Mouse (Mus musculus) adrenal gland (tissue): ENCODE results near the gene Lrrc9.

Source experiments
- intact Hi-C: fragments of 180-260 bp; cut with DNase I; formaldehyde crosslinking; loops from one replicate; pipeline ENCODE4 v1.15.1; 2025

The Lrrc9 gene

DNA sequence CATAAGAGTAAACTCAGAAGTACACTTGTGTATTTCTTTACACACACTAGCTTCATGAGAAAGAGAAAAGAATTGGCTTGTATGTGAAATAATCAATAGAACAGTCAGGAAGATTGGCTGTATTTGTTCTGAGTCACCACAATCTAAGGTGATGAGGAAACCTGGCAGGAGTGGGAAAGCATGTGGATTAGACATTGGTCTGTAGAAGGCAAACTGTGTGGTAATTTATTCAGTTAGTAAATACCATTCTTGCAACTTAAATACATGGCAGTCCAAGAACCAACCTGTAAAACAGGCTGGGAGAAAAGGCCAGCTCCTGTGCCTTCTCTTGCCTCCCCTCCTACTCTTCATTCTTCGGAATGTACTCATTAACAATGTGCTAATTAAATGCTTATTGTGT, 25.6 kb downstream of the Lrrc9 start:
- intact Hi-C loops, result loop anchor here (10.0 kb wide), 1 partner anchor 198 kb away; the partner anchor contains the start of gene Dhrs7

DNA sequence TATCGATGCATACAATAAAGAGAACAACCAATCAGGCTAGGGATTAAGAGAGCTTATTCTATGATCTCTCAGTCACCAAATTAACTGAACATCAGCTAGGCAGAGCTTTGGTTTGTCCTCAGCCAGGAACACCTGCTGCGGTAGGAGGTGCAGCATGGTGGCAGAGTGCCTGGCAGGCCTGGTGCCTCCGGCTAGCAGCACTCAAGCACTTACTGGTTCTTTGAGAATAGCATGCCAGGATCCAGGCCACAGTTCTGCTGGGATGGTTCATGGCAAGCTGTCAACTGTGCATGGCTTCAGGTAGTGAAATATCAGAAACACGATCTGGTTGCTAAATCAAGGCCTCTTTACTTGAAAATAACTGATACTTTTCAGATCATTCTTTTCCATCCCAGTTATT, 26.1 kb downstream of the Lrrc9 start:
- intact Hi-C loops, result loop anchor here (10.0 kb wide), 1 partner anchor 197 kb away; the partner anchor contains the start of gene Dhrs7

DNA sequence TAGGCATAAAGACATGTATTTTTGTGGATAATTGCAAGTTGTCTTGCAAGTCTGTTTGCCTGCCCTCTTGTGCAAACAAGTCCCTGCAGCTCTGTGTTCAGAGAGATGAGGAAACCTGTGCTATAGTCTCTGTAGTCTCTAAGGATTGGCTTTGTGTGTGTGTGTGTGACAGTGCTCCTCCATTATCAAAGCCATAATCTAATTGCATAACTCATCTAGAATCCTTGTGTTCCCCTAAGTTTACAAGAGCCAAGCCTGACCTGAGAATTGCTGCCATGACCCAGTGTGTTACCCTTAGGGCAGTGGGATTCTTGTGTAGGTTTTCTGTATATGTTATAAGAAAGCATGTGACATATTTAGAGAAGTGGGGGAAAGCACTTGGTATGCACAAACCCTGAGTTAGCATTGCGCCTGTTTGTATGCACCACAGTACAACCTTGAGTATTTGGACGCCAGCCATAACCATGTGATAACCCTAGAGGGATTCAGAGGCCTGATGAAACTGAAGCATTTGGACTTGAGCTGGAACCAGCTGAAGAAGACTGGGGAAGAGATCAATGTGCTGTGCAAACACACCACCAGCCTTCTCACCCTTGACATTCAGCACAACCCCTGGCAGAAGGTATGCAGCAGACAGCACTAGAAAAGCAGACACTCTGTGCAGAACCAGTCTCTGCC, 35.2 kb downstream of the Lrrc9 start:
- intact Hi-C loops, result no loop called here

DNA sequence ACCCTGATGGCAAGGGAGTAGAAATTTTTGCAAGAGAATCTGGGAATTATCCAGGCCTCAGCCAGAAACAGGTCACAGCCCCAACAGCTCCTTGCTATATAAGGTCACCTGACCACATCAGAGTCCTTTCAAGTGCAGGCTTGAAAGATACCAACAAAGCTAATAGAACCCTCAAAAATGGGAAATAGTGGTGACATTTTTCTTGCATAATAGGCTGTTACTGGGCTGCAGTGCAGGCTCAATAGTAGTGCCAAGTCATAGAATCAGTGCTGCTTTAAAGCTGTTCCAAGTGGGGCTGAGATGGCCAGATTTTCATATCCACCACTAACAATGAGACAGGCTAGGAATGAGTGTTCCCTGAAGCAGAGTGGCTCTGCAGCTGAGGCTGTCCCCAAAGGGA, 40.6 kb downstream of the Lrrc9 start:
- intact Hi-C loops, result no loop called here

DNA sequence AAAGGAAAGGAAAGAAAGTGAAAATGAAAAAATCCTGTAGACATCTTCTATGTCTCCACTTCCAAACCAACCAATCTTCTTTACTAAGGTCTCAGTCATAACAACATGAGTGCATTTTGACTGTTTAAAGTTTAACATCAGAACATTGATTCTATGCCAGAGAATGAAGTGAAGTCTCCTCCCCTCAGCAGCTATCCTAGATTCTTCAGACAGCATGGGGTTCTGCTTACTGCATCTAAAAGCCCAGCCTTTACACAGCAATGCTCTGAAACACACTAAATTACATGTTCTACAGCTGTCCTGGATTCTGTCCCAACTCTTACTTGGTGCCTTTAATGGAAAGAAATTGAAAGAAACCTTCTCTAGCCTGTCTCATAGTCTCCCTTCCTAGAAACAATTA, 43.2 kb downstream of the Lrrc9 start:
- intact Hi-C loops, result no loop called here

DNA sequence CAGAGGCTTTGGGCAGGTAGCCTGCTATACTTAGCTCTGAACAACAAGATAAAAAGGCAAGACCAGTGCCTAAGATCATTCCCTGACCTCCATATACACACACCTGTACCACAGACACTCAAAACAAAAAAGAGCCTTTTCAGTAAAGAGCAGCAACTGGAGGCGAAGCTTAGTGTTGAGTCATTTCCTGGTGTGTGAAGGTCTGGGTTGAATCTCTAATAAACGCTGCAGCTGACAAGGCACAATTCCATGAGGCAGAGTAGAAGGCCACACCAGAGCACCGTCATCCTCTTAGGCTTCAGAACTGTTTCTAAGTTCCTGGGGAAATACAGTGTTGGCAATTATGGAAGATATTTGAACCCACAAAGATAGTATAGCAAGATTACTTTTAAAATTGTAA, 45.8 kb downstream of the Lrrc9 start:
- intact Hi-C loops, result no loop called here

DNA sequence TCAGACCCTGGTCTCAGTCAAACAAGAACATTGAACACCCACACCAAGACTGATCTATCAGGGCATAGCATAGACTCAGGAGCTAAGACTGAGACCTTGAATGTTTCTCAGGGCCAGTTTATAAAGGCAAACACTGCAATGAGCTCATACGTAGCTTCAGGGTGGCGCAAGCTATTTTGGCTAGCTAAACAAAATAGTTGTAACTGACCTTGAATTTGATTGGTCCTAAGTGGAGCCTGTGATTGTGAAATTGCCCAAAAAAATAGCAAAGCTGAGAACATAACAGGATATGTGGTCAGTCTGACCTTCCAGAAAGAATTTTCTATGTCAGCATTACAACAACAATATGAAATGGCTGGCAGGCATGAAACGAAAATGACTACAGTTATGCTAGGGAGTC, 48.3 kb downstream of the Lrrc9 start:
- intact Hi-C loops, result no loop called here

DNA sequence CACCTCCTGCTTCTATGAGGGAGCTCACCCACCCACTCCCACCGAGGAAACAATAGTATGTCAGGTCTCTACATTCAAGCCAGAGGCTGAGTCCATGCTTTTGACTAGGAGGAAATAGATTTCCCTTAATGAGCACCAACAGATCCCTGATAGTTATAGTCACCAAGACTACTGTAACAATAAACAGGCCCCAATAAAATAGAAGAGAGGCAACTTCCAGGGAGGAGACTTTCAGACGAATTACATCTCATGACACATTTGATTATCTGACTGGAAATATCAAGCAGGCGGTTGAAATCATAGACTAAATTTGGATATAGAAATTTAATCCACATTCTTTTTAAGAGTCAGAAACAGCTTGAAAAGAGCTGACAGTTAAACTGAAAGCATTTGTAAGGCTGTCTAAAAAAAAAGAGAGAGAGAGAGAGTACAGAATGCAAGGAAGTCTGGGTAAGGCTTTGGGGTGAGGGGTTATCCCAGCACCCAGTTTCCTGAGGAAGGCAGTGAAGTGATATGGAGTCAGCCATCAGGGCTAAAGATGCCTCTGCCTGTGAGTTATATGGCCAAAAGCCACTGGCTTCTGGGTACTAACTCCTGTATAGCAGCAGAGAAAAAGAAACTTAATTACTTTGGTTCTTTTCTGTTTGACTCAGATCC, 49.5 kb downstream of the Lrrc9 start:
- intact Hi-C loops, result no loop called here

DNA sequence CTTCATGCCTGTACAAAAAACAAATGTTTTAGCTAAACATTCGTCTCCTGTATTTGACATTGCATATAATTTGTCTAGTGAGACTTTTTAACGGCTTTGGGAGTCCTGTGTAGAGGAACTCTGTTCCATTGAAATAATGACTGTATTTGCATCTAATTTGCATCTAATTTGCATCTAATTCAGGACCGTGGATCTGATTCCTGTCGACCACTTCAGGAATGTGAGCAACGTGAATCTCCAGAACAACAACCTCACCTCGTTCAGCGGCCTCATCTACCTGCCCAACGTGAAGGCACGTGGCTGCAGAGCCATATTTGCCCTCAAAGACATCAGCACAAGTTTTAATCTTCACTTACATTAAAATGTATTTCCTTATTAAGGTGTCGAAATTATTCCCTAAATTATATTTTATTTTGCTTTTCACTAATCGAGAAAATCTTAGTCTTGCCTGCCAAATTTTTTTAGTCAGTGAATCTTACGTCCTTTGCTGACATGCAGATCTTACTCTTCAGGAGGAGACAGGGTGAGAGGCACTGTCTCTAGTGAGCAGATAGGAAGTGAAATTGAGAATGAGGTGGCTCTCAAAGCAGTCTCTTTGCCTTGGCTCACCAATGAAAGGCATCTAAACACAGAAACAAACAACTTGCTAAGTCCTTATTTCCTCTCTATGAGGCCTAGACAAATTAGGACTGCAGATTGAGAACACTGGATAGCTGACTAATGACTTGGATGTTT, 55.4 kb downstream of the Lrrc9 start:
- intact Hi-C loops, result no loop called here

DNA sequence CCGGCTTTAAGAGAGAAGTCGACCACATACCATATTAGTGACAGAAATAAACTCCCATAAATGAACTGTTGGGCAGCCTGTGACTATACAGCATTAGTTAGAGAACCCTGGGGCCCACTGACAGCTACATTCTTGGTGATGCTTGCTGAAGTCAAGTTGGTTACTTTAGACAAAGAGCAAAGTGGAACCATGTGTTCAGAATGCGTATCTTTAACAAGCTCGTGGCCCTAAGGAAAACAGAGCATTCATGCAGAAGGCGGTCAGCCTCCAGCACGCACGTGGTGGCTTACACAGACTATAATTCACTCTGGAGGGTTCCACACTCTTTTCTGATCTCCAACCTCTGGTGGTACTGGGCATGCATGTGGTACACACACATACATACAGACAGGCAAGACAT, 67.9 kb downstream of the Lrrc9 start:
- intact Hi-C loops, result loop anchor here (10.0 kb wide), 2 partner anchors 145 to 185 kb away; no protein-coding TSS in a partner anchor

DNA sequence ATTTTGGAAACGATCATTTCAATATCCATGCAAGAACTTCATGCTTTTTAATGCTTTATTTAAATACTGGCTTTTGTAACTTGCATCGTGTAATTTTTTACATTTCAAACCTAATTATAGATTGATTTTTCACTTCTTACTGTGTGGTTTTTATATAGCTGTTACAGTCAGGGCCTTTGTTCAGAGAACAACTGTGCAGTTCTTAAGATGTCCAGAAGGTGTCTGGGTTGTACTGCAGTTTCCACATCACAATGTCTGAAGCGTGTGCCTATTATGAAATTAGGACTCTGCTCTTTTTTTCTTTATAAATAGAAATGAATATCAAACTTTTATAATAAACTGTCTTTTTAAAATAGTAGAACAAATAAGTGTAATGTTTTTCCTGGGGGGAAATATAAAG, 73.8 kb downstream of the Lrrc9 start:
- intact Hi-C loops, result loop anchor here (10.0 kb wide), 2 partner anchors 139 to 179 kb away; no protein-coding TSS in a partner anchor

DNA sequence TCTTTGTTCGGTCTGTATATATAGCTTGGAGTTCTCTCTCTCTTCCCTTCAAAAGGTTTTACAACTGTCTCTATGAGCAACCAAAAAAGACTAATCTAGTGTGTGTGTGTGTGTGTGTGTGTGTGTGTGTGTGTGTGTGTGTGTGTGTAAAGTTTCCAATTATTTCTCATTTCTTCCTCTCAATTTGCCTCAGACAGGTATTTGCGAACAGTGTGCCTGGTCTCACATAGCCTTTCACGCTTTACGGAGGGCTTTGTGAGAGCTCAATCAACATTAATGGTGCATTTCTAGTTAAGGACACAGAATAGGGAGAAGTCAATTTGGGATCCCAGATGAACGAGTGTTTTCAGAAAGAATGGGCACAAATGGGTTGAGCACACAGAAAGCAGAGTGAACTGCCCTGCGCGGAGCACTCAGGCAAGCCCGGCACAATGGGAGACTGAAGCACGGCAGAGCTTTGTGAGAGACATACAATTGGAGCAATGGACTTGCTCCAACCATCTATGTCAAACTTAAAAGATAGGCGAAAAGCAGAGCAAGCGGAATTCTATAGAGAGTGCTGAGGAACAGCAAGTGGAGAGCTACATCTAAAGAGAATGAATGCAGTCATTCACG, 76.6 kb downstream of the Lrrc9 start:
- intact Hi-C loops, result loop anchor here (10.0 kb wide), 2 partner anchors 137 to 177 kb away; no protein-coding TSS in a partner anchor

DNA sequence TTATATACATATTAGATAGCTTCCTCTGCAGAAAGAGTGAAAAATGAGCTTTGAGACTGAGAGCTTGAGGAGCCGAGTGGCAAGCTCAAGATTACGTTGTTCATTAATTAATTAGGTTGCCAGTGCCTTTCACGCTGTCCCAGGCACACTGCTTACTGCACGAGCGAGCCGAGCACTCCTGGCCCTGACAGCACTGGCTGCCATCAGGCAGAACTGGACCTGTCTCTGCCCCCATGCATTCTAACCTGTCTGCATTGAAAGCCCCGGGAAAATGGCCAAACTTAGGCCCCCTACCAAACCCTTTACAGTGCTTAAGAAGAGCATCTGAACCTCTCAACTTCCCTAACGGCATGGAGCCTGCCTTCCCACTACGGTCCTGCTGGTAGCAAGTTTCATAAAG, 77.7 kb downstream of the Lrrc9 start:
- intact Hi-C loops, result loop anchor here (10.0 kb wide), 2 partner anchors 135 to 175 kb away; no protein-coding TSS in a partner anchor

DNA sequence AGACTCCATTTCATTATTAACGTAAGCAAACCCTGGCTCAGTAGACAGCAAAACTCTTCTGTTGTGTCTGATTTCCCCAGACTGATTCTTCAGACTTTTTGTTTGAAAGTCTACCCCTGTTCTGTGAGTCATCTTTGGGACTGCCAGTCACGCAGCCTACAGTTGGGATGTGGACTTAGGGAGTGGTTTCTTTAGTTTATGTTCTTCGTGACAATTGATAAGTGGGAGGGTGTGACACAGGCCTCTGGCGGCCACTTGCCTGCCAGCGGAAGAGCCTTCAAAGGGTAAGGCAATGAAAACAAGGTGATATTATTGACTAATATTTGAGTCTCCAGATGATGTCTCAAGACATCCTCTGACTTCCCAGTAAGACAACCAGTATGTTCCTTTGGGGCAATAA, 78.2 kb downstream of the Lrrc9 start:
- intact Hi-C loops, result loop anchor here (1.0 to 10.0 kb wide), 3 partner anchors 60 to 175 kb away; no protein-coding TSS in a partner anchor

DNA sequence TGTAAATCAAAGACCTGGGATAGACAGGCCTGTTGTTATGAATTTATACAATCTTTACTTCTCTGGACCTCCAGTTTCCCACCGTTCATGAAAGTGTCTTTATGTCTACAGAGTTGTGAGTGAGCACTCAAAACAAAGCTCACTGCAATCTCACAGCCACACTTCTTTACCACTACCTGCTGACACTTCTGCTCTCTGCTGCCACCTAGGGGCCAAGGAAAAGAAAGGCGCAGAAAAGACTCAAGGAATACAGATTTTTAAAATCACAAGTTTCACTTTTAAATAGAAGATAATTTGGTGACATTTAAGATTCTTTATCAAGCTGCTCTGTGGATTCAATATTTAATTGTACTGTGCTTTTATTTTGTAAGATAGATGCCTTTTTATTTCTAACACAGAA, 79.0 kb downstream of the Lrrc9 start:
- intact Hi-C loops, result loop anchor here (1.0 kb wide), 1 partner anchor 60 kb away; no protein-coding TSS in a partner anchor

DNA sequence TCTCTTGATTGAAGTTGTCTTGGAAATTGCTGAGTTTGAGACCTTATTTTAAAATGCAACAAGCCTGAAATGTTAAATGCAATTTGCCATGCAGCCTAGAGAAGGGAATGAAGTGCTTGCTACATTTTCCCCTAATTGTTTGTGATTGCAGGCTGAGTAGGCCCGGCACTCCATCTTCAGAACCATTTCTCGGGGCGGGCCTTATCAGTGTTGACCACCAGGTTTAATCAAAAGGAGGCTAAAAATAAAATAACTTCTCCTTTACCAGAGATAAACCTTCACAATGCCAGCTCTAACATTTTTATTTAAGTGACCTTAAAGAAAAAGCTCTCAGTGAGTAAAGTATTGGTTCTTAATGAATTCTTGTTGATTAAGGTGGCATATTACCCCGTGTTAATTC, 83.9 kb downstream of the Lrrc9 start:
- intact Hi-C loops, result no loop called here

DNA sequence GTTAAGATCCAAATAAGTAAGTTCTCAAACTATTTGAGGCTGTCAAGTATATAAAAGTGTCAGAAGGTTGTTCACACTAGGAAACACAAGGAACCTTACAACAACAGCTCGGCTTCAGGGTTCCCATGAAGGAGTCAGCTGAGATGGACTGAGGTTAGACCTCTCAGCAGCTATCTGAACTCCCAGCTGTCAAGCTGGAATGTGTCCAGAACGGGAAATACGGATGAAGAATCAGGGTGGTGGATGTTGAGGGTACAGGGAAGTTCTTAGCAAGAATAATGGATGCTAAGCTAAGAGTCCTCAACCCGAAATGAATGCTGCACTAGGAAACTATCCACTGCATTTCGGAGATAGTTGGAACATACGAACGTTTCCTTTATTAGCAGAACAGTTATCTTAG, 90.6 kb downstream of the Lrrc9 start:
- intact Hi-C loops, result loop anchor here (10.0 kb wide), 1 partner anchor 132 kb away; the partner anchor contains the start of gene Dhrs7

DNA sequence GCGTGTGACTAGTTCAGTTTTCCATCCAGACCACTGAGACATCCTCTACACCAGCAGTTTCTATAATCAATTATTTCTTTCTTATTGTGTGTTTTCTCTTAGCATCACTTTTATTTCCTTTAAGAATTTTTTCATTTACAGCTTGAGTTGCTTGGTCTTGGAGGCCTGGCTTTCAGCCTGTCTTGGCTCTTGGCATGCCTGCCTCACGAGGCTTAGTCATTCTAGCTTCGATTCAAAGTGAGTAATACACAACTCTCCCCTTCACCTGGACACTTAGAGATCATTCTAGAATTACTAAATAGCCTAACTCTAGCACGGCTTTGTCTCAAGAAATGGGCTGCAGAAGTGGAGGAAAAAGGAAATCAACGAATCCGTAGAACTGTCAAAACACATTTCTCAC, 92.3 kb downstream of the Lrrc9 start:
- intact Hi-C loops, result loop anchor here (10.0 kb wide), 1 partner anchor 131 kb away; the partner anchor contains the start of gene Dhrs7

DNA sequence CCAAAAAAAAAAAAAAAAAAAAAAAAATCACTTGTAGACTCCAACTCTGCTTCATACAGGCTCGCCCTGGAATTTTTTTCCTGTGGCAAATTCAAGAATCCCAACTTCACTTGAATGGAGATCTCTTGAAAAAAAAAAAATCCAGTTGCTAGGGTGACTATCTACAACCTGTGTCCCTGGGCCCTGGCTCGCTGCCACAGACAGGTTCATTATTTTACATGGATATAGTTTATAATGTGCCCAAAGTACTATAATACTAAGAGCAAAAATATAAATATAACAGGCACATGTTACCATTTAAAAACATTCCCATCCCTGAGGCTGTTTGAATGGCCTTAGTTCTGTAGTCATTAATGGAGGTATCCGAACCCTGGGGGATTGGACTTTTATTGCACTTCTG, 93.9 kb downstream of the Lrrc9 start:
- intact Hi-C loops, result loop anchor here (10.0 kb wide), 1 partner anchor 129 kb away; the partner anchor contains the start of gene Dhrs7

DNA sequence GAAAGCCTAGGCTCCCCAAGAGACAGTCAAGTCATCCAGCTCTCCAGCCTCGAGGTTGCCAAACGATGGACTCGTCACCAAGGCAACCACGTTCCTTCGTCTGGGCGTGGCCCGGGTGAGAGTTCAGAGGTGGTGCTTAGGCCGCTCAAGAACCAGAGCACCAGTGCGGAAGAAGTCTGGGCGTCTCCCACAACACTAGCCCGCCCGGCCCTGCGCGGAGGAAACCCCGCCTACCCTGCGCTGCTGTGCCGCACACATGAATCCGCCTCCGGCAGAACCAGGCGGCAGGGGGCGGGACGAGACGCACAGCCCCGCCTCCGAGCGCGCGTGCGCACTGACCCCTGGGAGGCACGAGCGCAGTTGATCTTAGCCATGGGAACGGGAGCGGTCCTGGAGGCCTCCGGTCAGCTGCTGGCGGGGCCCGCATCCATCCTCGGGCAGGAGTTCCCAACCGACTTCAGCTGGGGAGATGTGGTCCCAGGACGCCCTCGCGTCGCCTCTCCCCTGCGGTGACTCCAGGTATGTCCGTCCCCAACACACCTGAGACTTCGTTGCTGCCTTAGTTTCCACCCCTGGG, 94.4 kb downstream of the Lrrc9 start, which contains the start of gene Pcnx4:
Gene Pcnx4 (plus strand): TSS at position 363 of the 577 bp plus-strand sequence.
- intact Hi-C loops, result loop anchor here (10.0 kb wide), 1 partner anchor 129 kb away; the partner anchor contains the start of gene Dhrs7

DNA sequence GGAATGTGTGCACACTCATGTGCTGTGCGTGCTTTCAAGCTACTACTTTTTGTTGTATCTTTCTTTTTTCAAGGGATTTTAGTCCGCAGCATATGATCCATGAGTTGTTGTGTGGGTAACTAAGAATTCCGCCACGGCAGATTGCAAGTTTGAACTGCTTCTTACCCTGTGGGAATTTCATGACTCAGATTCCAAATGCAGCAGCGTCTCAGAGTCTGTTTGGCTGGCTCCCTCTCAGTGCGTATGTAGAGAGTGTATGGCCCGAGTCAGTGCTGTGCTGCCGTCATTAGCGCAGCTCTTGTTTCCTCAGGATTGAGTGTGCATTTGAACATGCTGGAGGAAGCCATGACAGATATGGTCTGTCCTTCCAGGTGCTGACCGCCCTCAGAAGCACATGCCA, 96.9 kb downstream of the Lrrc9 start:
- intact Hi-C loops, result loop anchor here (10.0 kb wide), 1 partner anchor 126 kb away; the partner anchor contains the start of gene Dhrs7
